Mouse (Mus musculus): ENCODE measurements at regions not wholly inside any gene's neighbourhood (a gene's known extent, or its start where the extent isn't known, plus 50 kb on each side); places are given as distances from the start of the nearest gene placed in this dataset.

GRCm38 (mm10) chr10:7295921-7296320, 83.9 kb upstream of the Cnksr3 start:
- TF ChIP-seq POLR2A (IDR thresholded peaks at IDR 0.05; ENCODE audit: borderline replicate concordance, extremely low read depth, low read depth, low read length) (no peak), CTCF (IDR thresholded peaks at IDR 0.05; ENCODE audit: insufficient read depth, low read length) (no peak)
